Mouse (Mus musculus) stomach, postnatal 0 days (tissue): ENCODE measurements around the gene Wwtr1.

Experiments used
- CTCF ChIP-seq: IDR thresholded peaks from 2 replicates; pipeline ENCODE4 v1.5.1; 2016; ENCODE audit warnings: antibody characterized with exemption, low read depth, mild to moderate bottlenecking, moderate library complexity
- EP300 ChIP-seq: optimal IDR thresholded peaks from 2 replicates; pipeline ENCODE3; 2016; ENCODE audit warnings: antibody characterized with exemption

DNA sequence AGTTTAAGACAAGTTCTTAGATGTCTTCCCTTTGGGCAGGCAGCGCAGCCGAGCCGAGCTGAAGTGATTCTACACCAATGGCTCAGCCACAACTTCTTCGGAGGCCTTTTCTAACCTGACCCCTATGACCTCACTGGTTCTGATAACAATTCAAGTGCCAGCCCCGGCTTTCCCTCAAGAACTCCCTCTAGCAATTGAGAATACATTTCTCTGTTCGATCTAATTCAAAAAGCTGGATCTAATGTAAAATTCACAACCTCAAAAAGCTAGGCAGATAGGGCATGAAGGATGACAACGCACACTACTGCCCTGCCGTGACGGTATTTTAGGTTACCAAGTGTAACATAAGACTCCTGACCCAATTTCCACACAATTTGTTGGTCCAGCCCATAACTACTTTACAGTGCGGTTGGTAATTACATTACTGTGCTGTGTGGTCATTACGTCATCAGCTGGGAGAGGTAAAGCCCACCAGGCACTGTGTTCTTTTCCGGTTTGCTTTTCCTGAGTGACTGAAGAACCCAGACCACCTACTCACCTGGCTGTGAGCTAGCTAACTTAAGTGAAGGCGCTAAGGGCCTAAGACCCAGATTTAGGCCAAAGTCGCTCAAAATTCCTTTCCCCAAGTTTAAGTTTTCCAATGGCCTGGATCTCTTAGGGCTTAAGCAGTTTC is 1.7 kb downstream of the Wwtr1 start:
- TF ChIP-seq CTCF (no peak), EP300 (no peak)
